Mouse (Mus musculus) left cerebral cortex, postnatal 4 days (tissue): Measurements from ENCODE around the gene Cwf19l1. TPM values are rescaled to one million over a fixed set of nuclear protein-coding genes. Genes with fewer than 3 reads are reported as not detected.

Source experiments
- DNase-seq: peaks from one replicate; pipeline ENCODE4 v3.0.0-alpha.2; 2022
- intact Hi-C: fragments of 180-260 bp; cut with DNase I; formaldehyde crosslinking; loops from one replicate; pipeline ENCODE4 v1.15.1; 2025
- total RNA-seq, 2 experiments: library from RNA; stranded (reverse); gene quantifications; 2 replicates each; pipeline ENCODE4 v1.2.3; 2021

Gene Cwf19l1
- total RNA-seq, 2 experiments from 2014 or later = 21.7 to 24.4 TPM

GRCm38 (mm10) chr19:44067323-44068049 lies 68.2 kb downstream of the Cwf19l1 start:
- intact Hi-C loops = no loop called here
- no peak for DNase-seq

- no peak for DNase-seq
- intact Hi-C loops = no loop called here
These were observed 70.9 kb downstream of the Cwf19l1 start for GRCm38 (mm10) chr19:44064734-44065133.

DNA sequence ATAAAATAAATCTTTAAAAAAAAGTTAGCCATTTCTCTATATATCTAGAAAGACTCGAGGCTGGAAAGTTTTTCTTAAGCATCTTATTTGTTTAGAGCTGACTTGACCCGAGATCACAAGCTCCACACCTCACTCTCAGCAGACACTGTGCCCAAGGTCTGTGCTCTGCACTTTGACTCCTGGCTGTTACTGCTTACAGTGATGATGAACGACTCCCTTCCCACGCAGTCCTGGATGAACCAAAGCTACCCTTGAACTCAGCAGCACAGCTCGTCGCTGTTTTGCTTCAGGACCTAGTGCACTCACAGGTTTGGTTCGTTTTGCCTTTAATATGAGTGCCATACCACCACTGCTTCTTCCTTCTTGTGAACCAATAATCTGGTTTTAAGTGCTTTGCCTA lies 71.9 kb downstream of the Cwf19l1 start:
- intact Hi-C loops = no loop called here

DNA sequence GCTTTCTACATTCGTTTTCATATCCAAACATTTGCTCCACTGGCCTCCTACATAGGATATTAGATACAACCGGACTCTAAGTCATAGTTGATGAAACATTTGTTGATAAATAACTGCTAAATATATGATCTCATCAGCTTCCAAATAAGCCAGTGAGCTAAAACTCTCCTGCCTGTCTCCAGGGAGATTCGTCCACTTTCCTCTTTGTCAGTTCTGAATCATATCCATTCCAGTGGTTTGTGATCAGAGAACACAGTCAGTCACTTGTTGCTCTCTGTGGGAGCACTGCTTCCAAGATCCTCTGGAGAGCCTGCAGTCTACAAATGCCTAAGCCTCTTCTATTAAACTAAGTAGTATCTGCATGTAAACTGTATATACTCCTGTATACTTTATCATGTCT lies 75.5 kb downstream of the Cwf19l1 start:
- DNase-seq = no peak
- intact Hi-C loops = no loop called here

More for the DNA sequence above, 71.9 kb downstream of the Cwf19l1 start:
- DNase-seq = no peak

Other genes with a start within 250 kb of the Cwf19l1 start
- 10 to 100 TPM; 11.3 to 11.4 TPM for gene Dnmbp, start 195.7 kb downstream of the Cwf19l1 start, total RNA-seq
- under 1 TPM in 1 of 2 experiments, not detected in 1; 0.18 TPM for gene Cpn1, start 149.3 kb downstream of the Cwf19l1 start, total RNA-seq
- not detected for gene Cyp2c23, start 106.7 kb downstream of the Cwf19l1 start, total RNA-seq
- gene Erlin1, start 66.1 kb downstream of the Cwf19l1 start, total RNA-seq = 10 to 100 TPM; 23.4 to 26.1 TPM
- gene Chuk, start 28.4 kb downstream of the Cwf19l1 start, total RNA-seq = 10 to 100 TPM; 61.4 to 64.7 TPM
- 10 to 100 TPM; 87.2 to 92.2 TPM for gene Bloc1s2, start 10.6 kb upstream of the Cwf19l1 start, total RNA-seq
- not detected for gene Pkd2l1, start 56.6 kb upstream of the Cwf19l1 start, total RNA-seq
- 1 to 10 TPM; 1.2 to 1.9 TPM for gene Scd3, start 67.4 kb upstream of the Cwf19l1 start, total RNA-seq
- 100 to 1,000 TPM; 554 to 565 TPM for gene Scd2, start 157.8 kb upstream of the Cwf19l1 start, total RNA-seq
- gene Scd4, start 197.2 kb upstream of the Cwf19l1 start, total RNA-seq = 1 to 10 TPM; 1.7 to 2.3 TPM